Mouse (Mus musculus): ENCODE measurements at regions not wholly inside any gene's neighbourhood (a gene's known extent, or its start where the extent isn't known, plus 50 kb on each side); places are given as distances from the start of the nearest gene placed in this dataset.

- H3K36me3 ChIP-seq (ENCODE audit: control insufficient read depth, insufficient read depth, low read length), result no peaks in the 10 kb centered on the region
- H3K9ac ChIP-seq (replicated peaks; ENCODE audit: low read depth, low read length), result no peak overlapping the region
- no peaks in the 10 kb centered on the region for H3K4me1 ChIP-seq (ENCODE audit: control insufficient read depth, insufficient read depth, low read length)
- no peaks in the 10 kb centered on the region for H3K9me3 ChIP-seq (ENCODE audit: control insufficient read depth, low read length)
- WGBS, result 36% methylated on average over 4 of the region's 4 CpGs
- no peak overlapping the region for H3K27ac ChIP-seq (ENCODE audit: low read depth, low read length)
- ATAC-seq (ENCODE audit: low read depth), result no peak
- no peak overlapping the region for H3K4me3 ChIP-seq (ENCODE audit: low read depth, low read length)
- H3K4me2 ChIP-seq (ENCODE audit: low read depth, low read length), result no peak overlapping the region
- H3K27me3 ChIP-seq (ENCODE audit: control insufficient read depth, insufficient read depth, low read length), result no peaks in the 10 kb centered on the region
Measured at GRCm38 (mm10) chr3:144049270-144049669, 155.8 kb downstream of the Lmo4 start.

- ATAC-seq (ENCODE audit: low read depth), result no peak
- H3K4me2 ChIP-seq (ENCODE audit: low read depth, low read length), result no peak overlapping the region
- no peaks in the 10 kb centered on the region for H3K9me3 ChIP-seq (ENCODE audit: control insufficient read depth, low read length)
- WGBS, result 77% methylated on average over 2 of the region's 2 CpGs
- H3K4me1 ChIP-seq (ENCODE audit: control insufficient read depth, insufficient read depth, low read length), result no peaks in the 10 kb centered on the region
- H3K27me3 ChIP-seq (ENCODE audit: control insufficient read depth, insufficient read depth, low read length), result no peaks in the 10 kb centered on the region
- no peak overlapping the region for H3K9ac ChIP-seq (replicated peaks; ENCODE audit: low read depth, low read length)
- H3K27ac ChIP-seq (ENCODE audit: low read depth, low read length), result no peak overlapping the region
- no peaks in the 10 kb centered on the region for H3K36me3 ChIP-seq (ENCODE audit: control insufficient read depth, insufficient read depth, low read length)
- H3K4me3 ChIP-seq (ENCODE audit: low read depth, low read length), result no peak overlapping the region
Measured at GRCm38 (mm10) chr3:144044366-144044765, 160.7 kb downstream of the Lmo4 start.

- ATAC-seq (ENCODE audit: low read depth), result no peak
- H3K4me1 ChIP-seq (ENCODE audit: control insufficient read depth, insufficient read depth, low read length), result no peaks in the 10 kb centered on the region
- H3K4me3 ChIP-seq (ENCODE audit: low read depth, low read length), result no peak overlapping the region
- H3K27ac ChIP-seq (ENCODE audit: low read depth, low read length), result no peak overlapping the region
- 42% methylated on average over 5 of the region's 5 CpGs for WGBS
- no peaks in the 10 kb centered on the region for H3K36me3 ChIP-seq (ENCODE audit: control insufficient read depth, insufficient read depth, low read length)
- H3K9ac ChIP-seq (replicated peaks; ENCODE audit: low read depth, low read length), result no peak overlapping the region
- H3K9me3 ChIP-seq (ENCODE audit: control insufficient read depth, low read length), result no peaks in the 10 kb centered on the region
- H3K4me2 ChIP-seq (ENCODE audit: low read depth, low read length), result no peak overlapping the region
- H3K27me3 ChIP-seq (ENCODE audit: control insufficient read depth, insufficient read depth, low read length), result no peaks in the 10 kb centered on the region
Measured at GRCm38 (mm10) chr3:144041788-144042187, 163.2 kb downstream of the Lmo4 start.

GRCm38 (mm10) chr3:144039498-144039897 lies 165.5 kb downstream of the Lmo4 start:
- H3K4me3 ChIP-seq (ENCODE audit: low read depth, low read length), result no peak overlapping the region
- WGBS, result 94% methylated on average over 3 of the region's 3 CpGs
- H3K9ac ChIP-seq (replicated peaks; ENCODE audit: low read depth, low read length), result no peak overlapping the region
- H3K27me3 ChIP-seq (ENCODE audit: control insufficient read depth, insufficient read depth, low read length), result no peaks in the 10 kb centered on the region
- H3K4me2 ChIP-seq (ENCODE audit: low read depth, low read length), result no peak overlapping the region
- no peaks in the 10 kb centered on the region for H3K4me1 ChIP-seq (ENCODE audit: control insufficient read depth, insufficient read depth, low read length)
- ATAC-seq (ENCODE audit: low read depth), result no peak
- H3K9me3 ChIP-seq (ENCODE audit: control insufficient read depth, low read length), result no peaks in the 10 kb centered on the region
- H3K27ac ChIP-seq (ENCODE audit: low read depth, low read length), result no peak overlapping the region
- H3K36me3 ChIP-seq (ENCODE audit: control insufficient read depth, insufficient read depth, low read length), result no peaks in the 10 kb centered on the region

- no peaks in the 10 kb centered on the region for H3K27me3 ChIP-seq (ENCODE audit: control insufficient read depth, insufficient read depth, low read length)
- no peak overlapping the region for H3K9ac ChIP-seq (replicated peaks; ENCODE audit: low read depth, low read length)
- H3K9me3 ChIP-seq (ENCODE audit: control insufficient read depth, low read length), result no peaks in the 10 kb centered on the region
- no peaks in the 10 kb centered on the region for H3K36me3 ChIP-seq (ENCODE audit: control insufficient read depth, insufficient read depth, low read length)
- no peak overlapping the region for H3K4me2 ChIP-seq (ENCODE audit: low read depth, low read length)
- WGBS, result 89% methylated on average over 1 of the region's 1 CpGs
- no peak overlapping the region for H3K27ac ChIP-seq (ENCODE audit: low read depth, low read length)
- H3K4me1 ChIP-seq (ENCODE audit: control insufficient read depth, insufficient read depth, low read length), result no peaks in the 10 kb centered on the region
- H3K4me3 ChIP-seq (ENCODE audit: low read depth, low read length), result no peak overlapping the region
- ATAC-seq (ENCODE audit: low read depth), result no peak
Measured at GRCm38 (mm10) chr3:144029611-144030010, 175.4 kb downstream of the Lmo4 start.

GRCm38 (mm10) chr3:144029121-144029520 lies 175.9 kb downstream of the Lmo4 start:
- Histone ChIP-seq H3K27me3 (ENCODE audit: control insufficient read depth, insufficient read depth, low read length) (no peaks in the 10 kb centered on the region), H3K36me3 (ENCODE audit: control insufficient read depth, insufficient read depth, low read length) (no peaks in the 10 kb centered on the region), H3K9me3 (ENCODE audit: control insufficient read depth, low read length) (no peaks in the 10 kb centered on the region), H3K9ac (replicated peaks; ENCODE audit: low read depth, low read length) (no peak overlapping the region), H3K4me3 (ENCODE audit: low read depth, low read length) (no peak overlapping the region), H3K4me2 (ENCODE audit: low read depth, low read length) (no peak overlapping the region), H3K27ac (ENCODE audit: low read depth, low read length) (no peak overlapping the region), H3K4me1 (ENCODE audit: control insufficient read depth, insufficient read depth, low read length) (no peaks in the 10 kb centered on the region)
- ATAC-seq (ENCODE audit: low read depth), result no peak
- WGBS, result 86% methylated on average over 3 of the region's 3 CpGs

- H3K4me2 ChIP-seq (ENCODE audit: low read depth, low read length), result no peak overlapping the region
- no peak for ATAC-seq (ENCODE audit: low read depth)
- H3K4me3 ChIP-seq (ENCODE audit: low read depth, low read length), result no peak overlapping the region
- H3K4me1 ChIP-seq (ENCODE audit: control insufficient read depth, insufficient read depth, low read length), result no peaks in the 10 kb centered on the region
- no peak overlapping the region for H3K9ac ChIP-seq (replicated peaks; ENCODE audit: low read depth, low read length)
- H3K27ac ChIP-seq (ENCODE audit: low read depth, low read length), result no peak overlapping the region
- H3K9me3 ChIP-seq (ENCODE audit: control insufficient read depth, low read length), result no peaks in the 10 kb centered on the region
- no peaks in the 10 kb centered on the region for H3K27me3 ChIP-seq (ENCODE audit: control insufficient read depth, insufficient read depth, low read length)
- H3K36me3 ChIP-seq (ENCODE audit: control insufficient read depth, insufficient read depth, low read length), result no peaks in the 10 kb centered on the region
- 88% methylated on average over 6 of the region's 6 CpGs for WGBS
Measured at GRCm38 (mm10) chr3:144027134-144027980, 177.7 kb downstream of the Lmo4 start.

- Histone ChIP-seq H3K4me2 (ENCODE audit: low read depth, low read length) (no peak overlapping the region), H3K9ac (replicated peaks; ENCODE audit: low read depth, low read length) (no peak overlapping the region), H3K4me3 (ENCODE audit: low read depth, low read length) (no peak overlapping the region), H3K36me3 (ENCODE audit: control insufficient read depth, insufficient read depth, low read length) (no peaks in the 10 kb centered on the region), H3K9me3 (ENCODE audit: control insufficient read depth, low read length) (no peaks in the 10 kb centered on the region), H3K27ac (ENCODE audit: low read depth, low read length) (no peak overlapping the region), H3K4me1 (ENCODE audit: control insufficient read depth, insufficient read depth, low read length) (no peaks in the 10 kb centered on the region), H3K27me3 (ENCODE audit: control insufficient read depth, insufficient read depth, low read length) (no peaks in the 10 kb centered on the region)
- 39% methylated on average over 14 of the region's 14 CpGs for WGBS
- no peak; the same call in 1 of the 2 replicates for ATAC-seq (ENCODE audit: low read depth)
Measured at GRCm38 (mm10) chr3:144025451-144026125, 179.4 kb downstream of the Lmo4 start.

- H3K4me2 ChIP-seq (ENCODE audit: low read depth, low read length), result no peak overlapping the region
- no peaks in the 10 kb centered on the region for H3K9me3 ChIP-seq (ENCODE audit: control insufficient read depth, low read length)
- no peaks in the 10 kb centered on the region for H3K27me3 ChIP-seq (ENCODE audit: control insufficient read depth, insufficient read depth, low read length)
- no peaks in the 10 kb centered on the region for H3K36me3 ChIP-seq (ENCODE audit: control insufficient read depth, insufficient read depth, low read length)
- no peak for ATAC-seq (ENCODE audit: low read depth)
- WGBS, result 89% methylated on average over 5 of the region's 5 CpGs
- H3K27ac ChIP-seq (ENCODE audit: low read depth, low read length), result no peak overlapping the region
- no peaks in the 10 kb centered on the region for H3K4me1 ChIP-seq (ENCODE audit: control insufficient read depth, insufficient read depth, low read length)
- H3K9ac ChIP-seq (replicated peaks; ENCODE audit: low read depth, low read length), result no peak overlapping the region
- H3K4me3 ChIP-seq (ENCODE audit: low read depth, low read length), result no peak overlapping the region
Measured at GRCm38 (mm10) chr3:144024216-144024615, 180.8 kb downstream of the Lmo4 start.

Data from neural tube, embryonic 14.5 days (tissue).